Mouse (Mus musculus): Measurements from ENCODE around the gene Marveld2. TPM values are rescaled to one million over a fixed set of nuclear protein-coding genes. Genes with fewer than 3 reads are reported as not detected.

Gene Marveld2
- total and polyA plus RNA-seq, 2 experiments from 2014 or later = 1.4 to 2.3 TPM

- peak; percentile 82 for ATAC-seq (ENCODE audit: low FRiP score)
- peaks cover 33% of the 10 kb centered on the region for H3K27me3 ChIP-seq (ENCODE audit: insufficient read depth, low read length)
Observed at GRCm38 (mm10) chr13:100552369-100553041, 64.3 kb downstream of the Marveld2 start, which contains the start of gene Ocln. Gene Ocln, minus strand, starts transcription at chr13:100552718.

DNA sequence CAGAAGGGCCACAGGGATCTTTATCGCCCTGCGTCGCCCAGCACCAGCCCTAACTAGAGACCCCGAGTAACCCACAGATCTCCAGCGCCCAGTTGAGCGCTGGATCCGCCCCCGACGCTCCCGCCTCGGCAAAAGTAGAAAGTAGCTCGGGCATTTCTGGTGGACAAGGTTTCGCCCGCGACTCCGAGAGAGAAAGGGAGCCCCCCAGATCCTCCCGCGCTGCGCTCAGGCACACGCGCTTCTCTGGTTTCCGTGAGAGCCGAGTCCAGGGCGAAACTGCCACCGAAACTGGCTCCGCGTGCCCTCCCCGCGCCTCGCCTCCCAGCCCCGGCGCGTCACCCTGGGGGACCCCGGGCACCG lies 64.8 kb downstream of the Marveld2 start:
- no peak for TF ChIP-seq CTCF (IDR thresholded peaks at IDR 0.05)
- no peak overlapping the region for H3K27ac ChIP-seq (ENCODE audit: low read depth, low read length)
- peak; percentile 41 for ATAC-seq (ENCODE audit: low FRiP score)

More at GRCm38 (mm10) chr13:100552369-100553041, 64.3 kb downstream of the Marveld2 start, which contains the start of gene Ocln:
- peak within 1 kb of the TSS; percentile 100 for H3K4me2 ChIP-seq (ENCODE audit: low read depth, low read length, poor library complexity, severe bottlenecking)
- H3K36me3 ChIP-seq (ENCODE audit: insufficient read depth, low read length) = no peaks in the 10 kb centered on the region
- H3K4me1 ChIP-seq (ENCODE audit: insufficient read depth, low read length) = no peaks in the 10 kb centered on the region
- peak; percentile 40 for DNase-seq (ENCODE audit: low spot score)
- TF ChIP-seq CTCF (IDR thresholded peaks at IDR 0.05) = no peak
- H3K9ac ChIP-seq (replicated peaks; ENCODE audit: low read length, poor library complexity, severe bottlenecking) = peak within 1 kb of the TSS; percentile 65
- under 1% methylated on average over 43 of the region's 45 CpGs for WGBS
- H3K4me3 ChIP-seq (ENCODE audit: low read depth, low read length) = peak within 1 kb of the TSS; percentile 83
- H3K27ac ChIP-seq (ENCODE audit: low read depth, low read length) = no peak within 1 kb of the TSS
- H3K9me3 ChIP-seq (ENCODE audit: low read length) = no peaks in the 10 kb centered on the region

DNA sequence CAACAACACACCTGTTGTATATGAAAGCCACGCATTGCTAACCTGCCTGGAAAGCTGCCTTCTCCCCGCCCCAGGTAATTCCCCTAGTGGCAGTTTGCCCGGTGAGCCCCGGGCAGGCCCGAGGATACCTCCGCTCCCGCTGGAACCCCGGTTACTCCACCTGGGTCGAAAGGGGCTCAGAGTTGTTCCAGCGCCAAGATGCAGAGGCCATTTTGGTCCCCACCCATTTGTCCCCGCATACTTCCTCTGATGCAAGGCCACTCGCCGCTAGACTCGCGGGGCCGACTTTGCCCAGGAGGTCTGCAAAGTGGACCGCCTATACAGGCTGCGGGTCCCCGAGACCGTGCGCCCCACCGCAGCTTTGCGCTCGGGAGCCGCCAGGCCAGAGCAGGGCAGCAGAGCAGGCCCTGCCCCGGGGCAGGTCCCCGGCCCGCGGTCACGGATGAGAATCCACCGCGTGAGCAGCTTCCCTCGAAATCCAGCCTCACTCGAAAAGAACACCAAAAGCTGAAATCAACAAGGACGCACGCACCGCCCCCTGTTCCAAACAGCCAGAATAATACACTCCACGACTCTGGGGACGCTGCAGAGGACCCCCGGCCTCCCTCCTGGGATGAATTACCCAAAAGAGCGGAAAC lies 65.3 kb downstream of the Marveld2 start:
- H3K27me3 ChIP-seq (ENCODE audit: insufficient read depth, low read length) = peaks cover 33% of the 10 kb centered on the region
- peak overlapping the region; percentile 65 for H3K9ac ChIP-seq (replicated peaks; ENCODE audit: low read length, poor library complexity, severe bottlenecking)
- DNase-seq (ENCODE audit: low spot score) = peak; percentile 0
- no peak; the same call in 1 of the 2 replicates for ATAC-seq (ENCODE audit: low FRiP score)
- no peaks in the 10 kb centered on the region for H3K36me3 ChIP-seq (ENCODE audit: insufficient read depth, low read length)
- no peaks in the 10 kb centered on the region for H3K9me3 ChIP-seq (ENCODE audit: low read length)
- H3K4me2 ChIP-seq (ENCODE audit: low read depth, low read length, poor library complexity, severe bottlenecking) = peak overlapping the region; percentile 100
- H3K4me1 ChIP-seq (ENCODE audit: insufficient read depth, low read length) = no peaks in the 10 kb centered on the region
- H3K4me3 ChIP-seq (ENCODE audit: low read depth, low read length) = peak overlapping the region; percentile 83
- TF ChIP-seq CTCF (IDR thresholded peaks at IDR 0.05) = no peak
- under 1% methylated on average over 41 of the region's 41 CpGs for WGBS
- H3K27ac ChIP-seq (ENCODE audit: low read depth, low read length) = no peak overlapping the region

More for the DNA sequence above, 64.8 kb downstream of the Marveld2 start:
- Histone ChIP-seq H3K9ac (replicated peaks; ENCODE audit: low read length, poor library complexity, severe bottlenecking) (peak overlapping the region; percentile 65), H3K9me3 (ENCODE audit: low read length) (no peaks in the 10 kb centered on the region), H3K36me3 (ENCODE audit: insufficient read depth, low read length) (no peaks in the 10 kb centered on the region), H3K4me2 (ENCODE audit: low read depth, low read length, poor library complexity, severe bottlenecking) (peak overlapping the region; percentile 100), H3K4me3 (ENCODE audit: low read depth, low read length) (peak overlapping the region; percentile 83), H3K4me1 (ENCODE audit: insufficient read depth, low read length) (no peaks in the 10 kb centered on the region), H3K27me3 (ENCODE audit: insufficient read depth, low read length) (peaks cover 33% of the 10 kb centered on the region)
- under 1% methylated on average over 35 of the region's 35 CpGs for WGBS
- peak; percentile 14 for DNase-seq (ENCODE audit: low spot score)

DNA sequence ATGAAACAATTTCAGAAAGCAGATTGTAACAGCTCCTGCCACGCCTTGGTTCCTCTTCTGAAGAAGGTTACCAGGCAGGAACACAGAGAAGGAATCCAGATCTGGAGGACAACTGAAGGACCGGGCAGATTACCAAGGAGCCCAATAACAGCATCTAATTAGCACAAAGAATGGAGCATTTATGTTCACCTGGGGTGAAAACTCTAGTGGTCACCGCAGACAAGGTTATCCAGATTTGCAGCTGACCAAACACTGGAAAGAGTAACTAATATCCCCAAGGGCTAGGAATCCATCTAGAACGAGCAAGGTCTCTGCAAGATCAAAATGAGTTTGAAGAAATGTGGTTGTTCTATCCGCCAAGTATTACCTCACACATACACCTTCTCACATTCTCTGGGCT lies 69.5 kb downstream of the Marveld2 start:
- no peak for TF ChIP-seq CTCF (IDR thresholded peaks at IDR 0.05)
- H3K27ac ChIP-seq (ENCODE audit: low read depth, low read length) = no peak overlapping the region
- H3K27me3 ChIP-seq (ENCODE audit: insufficient read depth, low read length) = peaks cover 24% of the 10 kb centered on the region
- DNase-seq (ENCODE audit: low spot score) = no peak
- no peaks in the 10 kb centered on the region for H3K9me3 ChIP-seq (ENCODE audit: low read length)
- ATAC-seq (ENCODE audit: low FRiP score) = no peak
- H3K4me2 ChIP-seq (ENCODE audit: low read depth, low read length, poor library complexity, severe bottlenecking) = no peak overlapping the region
- 79% methylated on average over 5 of the region's 5 CpGs for WGBS
- H3K4me3 ChIP-seq (ENCODE audit: low read depth, low read length) = no peak overlapping the region
- H3K4me1 ChIP-seq (ENCODE audit: insufficient read depth, low read length) = no peaks in the 10 kb centered on the region
- H3K36me3 ChIP-seq (ENCODE audit: insufficient read depth, low read length) = no peaks in the 10 kb centered on the region
- H3K9ac ChIP-seq (replicated peaks; ENCODE audit: low read length, poor library complexity, severe bottlenecking) = no peak overlapping the region

Other genes starting within 250 kb of the Marveld2 start
- gene Naip1, start 164.1 kb downstream of the Marveld2 start, total RNA-seq (2014; rRNA removed) = not detected in 2 replicates
- gene Naip1, start 164.1 kb downstream of the Marveld2 start, polyA plus RNA-seq (2015; fragmentation: Nextera tagmentation; extraction: Ambion mirVana) = 0.06 TPM in 2 replicates
- gene Gtf2h2, start 124.4 kb downstream of the Marveld2 start, total RNA-seq (2014; rRNA removed) = 25.0 and 28.2 TPM in 2 replicates
- gene Gtf2h2, start 124.4 kb downstream of the Marveld2 start, polyA plus RNA-seq (2015; fragmentation: Nextera tagmentation; extraction: Ambion mirVana) = 58.5 and 58.9 TPM in 2 replicates
- 12.4 and 12.7 TPM in 2 replicates for gene Ocln, start 64.3 kb downstream of the Marveld2 start, total RNA-seq (2014; rRNA removed)
- gene Ocln, start 64.3 kb downstream of the Marveld2 start, polyA plus RNA-seq (2015; fragmentation: Nextera tagmentation; extraction: Ambion mirVana) = 9.0 and 9.7 TPM in 2 replicates
- gene Ak6, start 34.0 kb upstream of the Marveld2 start, total RNA-seq (2014; rRNA removed) = 136 and 141 TPM in 2 replicates
- 317 and 334 TPM in 2 replicates for gene Ak6, start 34.0 kb upstream of the Marveld2 start, polyA plus RNA-seq (2015; fragmentation: Nextera tagmentation; extraction: Ambion mirVana)
- gene Rad17, start 34.1 kb upstream of the Marveld2 start, total RNA-seq (2014; rRNA removed) = 13.5 and 17.7 TPM in 2 replicates
- gene Rad17, start 34.1 kb upstream of the Marveld2 start, polyA plus RNA-seq (2015; fragmentation: Nextera tagmentation; extraction: Ambion mirVana) = 12.3 and 14.0 TPM in 2 replicates
- gene Taf9, start 34.6 kb upstream of the Marveld2 start, total RNA-seq (2014; rRNA removed) = 41.5 and 58.3 TPM in 2 replicates
- 45.9 and 51.3 TPM in 2 replicates for gene Taf9, start 34.6 kb upstream of the Marveld2 start, polyA plus RNA-seq (2015; fragmentation: Nextera tagmentation; extraction: Ambion mirVana)
- gene Ccdc125, start 52.7 kb upstream of the Marveld2 start, total RNA-seq (2014; rRNA removed) = 1.7 and 1.8 TPM in 2 replicates
- 0.81 and 0.86 TPM in 2 replicates for gene Ccdc125, start 52.7 kb upstream of the Marveld2 start, polyA plus RNA-seq (2015; fragmentation: Nextera tagmentation; extraction: Ambion mirVana)
- gene Cdk7, start 114.0 kb upstream of the Marveld2 start, total RNA-seq (2014; rRNA removed) = 24.8 and 28.6 TPM in 2 replicates
- 30.4 and 32.1 TPM in 2 replicates for gene Cdk7, start 114.0 kb upstream of the Marveld2 start, polyA plus RNA-seq (2015; fragmentation: Nextera tagmentation; extraction: Ambion mirVana)
- 25.9 and 44.2 TPM in 2 replicates for gene Mrps36, start 127.7 kb upstream of the Marveld2 start, total RNA-seq (2014; rRNA removed)
- gene Mrps36, start 127.7 kb upstream of the Marveld2 start, polyA plus RNA-seq (2015; fragmentation: Nextera tagmentation; extraction: Ambion mirVana) = 163 and 165 TPM in 2 replicates
- gene Cenph, start 158.9 kb upstream of the Marveld2 start, total RNA-seq (2014; rRNA removed) = 0.71 and 2.2 TPM in 2 replicates
- 4.3 and 4.4 TPM in 2 replicates for gene Cenph, start 158.9 kb upstream of the Marveld2 start, polyA plus RNA-seq (2015; fragmentation: Nextera tagmentation; extraction: Ambion mirVana)
- gene Ccnb1, start 169.6 kb upstream of the Marveld2 start, total RNA-seq (2014; rRNA removed) = 12.7 and 22.5 TPM in 2 replicates
- gene Ccnb1, start 169.6 kb upstream of the Marveld2 start, polyA plus RNA-seq (2015; fragmentation: Nextera tagmentation; extraction: Ambion mirVana) = 11.5 and 11.7 TPM in 2 replicates
- 41.7 and 48.6 TPM in 2 replicates for gene Slc30a5, start 216.5 kb upstream of the Marveld2 start, total RNA-seq (2014; rRNA removed)
- gene Slc30a5, start 216.5 kb upstream of the Marveld2 start, polyA plus RNA-seq (2015; fragmentation: Nextera tagmentation; extraction: Ambion mirVana) = 21.7 and 22.3 TPM in 2 replicates